Mouse (Mus musculus) MEL (cell line): ENCODE measurements around the gene Smim24. TPM values are rescaled to one million over a fixed set of nuclear protein-coding genes. Genes with fewer than 3 reads are reported as not detected.

Experiments used
- DNase-seq: peaks from one replicate; pipeline ENCODE4 v3.0.0; 2011; ENCODE audit warnings: low read depth, low spot score
- H3K27ac ChIP-seq: 2 replicates; pipeline ENCODE4 v1.5.1; 2012; ENCODE audit warnings: low read depth, mild to moderate bottlenecking, control low read depth, low read length, moderate library complexity; ENCODE audit not compliant: control insufficient read depth
- H3K27me3 ChIP-seq, 2 experiments: fragments of 150-350 bp in 1 of 2; sonication (generic) in 1 of 2; 2 replicates each; pipeline ENCODE4 v1.6.1; 2012; ENCODE audit warnings: low read length in 2 of 2, mild to moderate bottlenecking in 2 of 2, improper control_type of control experiment in 1 of 2, moderate library complexity in 1 of 2; ENCODE audit not compliant: insufficient read depth in 2 of 2, control insufficient read depth in 1 of 2
- H3K36me3 ChIP-seq, 2 experiments: 2 replicates each; pipeline ENCODE4 v1.6.1; 2012 to 2014; ENCODE audit warnings: low read length in 2 of 2, improper control_type of control experiment in 1 of 2, inconsistent platforms in 1 of 2, mild to moderate bottlenecking in 1 of 2; ENCODE audit not compliant: insufficient read depth in 2 of 2, control insufficient read depth in 1 of 2
- H3K4me1 ChIP-seq, 2 experiments: fragments of 150-350 bp in 1 of 2; sonication (generic) in 1 of 2; 2 replicates each; pipeline ENCODE4 v1.6.1; 2012; ENCODE audit warnings: low read length in 2 of 2, improper control_type of control experiment in 1 of 2, mild to moderate bottlenecking in 1 of 2; ENCODE audit not compliant: insufficient read depth in 2 of 2, control insufficient read depth in 1 of 2
- H3K4me3 ChIP-seq, 2 experiments: fragments of 150-350 bp in 1 of 2; sonication (generic) in 1 of 2; 2 replicates each; pipeline ENCODE4 v1.5.1; 2012; ENCODE audit warnings: low read depth in 2 of 2, low read length in 2 of 2, mild to moderate bottlenecking in 2 of 2, moderate library complexity in 2 of 2, control low read depth in 1 of 2, improper control_type of control experiment in 1 of 2; ENCODE audit not compliant: control insufficient read depth in 1 of 2, insufficient read depth in 1 of 2
- H3K79me2 ChIP-seq: 2 replicates; pipeline ENCODE4 v1.6.1; 2012; ENCODE audit warnings: mild to moderate bottlenecking, low read length, moderate library complexity; ENCODE audit not compliant: control insufficient read depth, poor library complexity, insufficient read depth
- H3K9ac ChIP-seq: 2 replicates; pipeline ENCODE4 v1.6.1; 2012; ENCODE audit warnings: low read depth, mild to moderate bottlenecking, control low read depth, low read length, moderate library complexity; ENCODE audit not compliant: control insufficient read depth, poor library complexity, severe bottlenecking
- H3K9me3 ChIP-seq: fragments of 150-350 bp; sonication (generic); replicated peaks from 2 replicates; pipeline ENCODE4 v1.6.1; 2012; ENCODE audit warnings: mild to moderate bottlenecking, low read length, improper control_type of control experiment, moderate library complexity; ENCODE audit not compliant: insufficient read depth
- CTCF ChIP-seq, 3 experiments: IDR thresholded peaks in 2 of 3; conservative IDR thresholded peaks in 1 of 3; 2 replicates each; pipeline ENCODE4 v1.5.1; 2011 to 2012; ENCODE audit warnings: low read length in 3 of 3, low read depth in 2 of 3, mild to moderate bottlenecking in 2 of 3, improper control_type of control experiment in 1 of 3, inconsistent platforms in 1 of 3, mixed read lengths in 1 of 3, moderate library complexity in 1 of 3; ENCODE audit not compliant: control insufficient read depth in 1 of 3, insufficient read depth in 1 of 3, poor library complexity in 1 of 3, severe bottlenecking in 1 of 3
- EP300 ChIP-seq, 2 experiments: IDR thresholded peaks; 2 replicates each; pipeline ENCODE4 v1.6.1; 2011; ENCODE audit warnings: improper control_type of control experiment in 2 of 2, low read length in 2 of 2, low read depth in 1 of 2, mild to moderate bottlenecking in 1 of 2
- ETS1 ChIP-seq: IDR thresholded peaks from 2 replicates; pipeline ENCODE4 v1.6.1; 2012; ENCODE audit warnings: low read depth, mild to moderate bottlenecking, inconsistent platforms, low read length, improper control_type of control experiment, moderate library complexity
- GABPA ChIP-seq: IDR thresholded peaks from 2 replicates; pipeline ENCODE4 v1.6.1; 2012; ENCODE audit warnings: low read depth, mild to moderate bottlenecking, inconsistent platforms, low read length, improper control_type of control experiment, moderate library complexity
- HCFC1 ChIP-seq: IDR thresholded peaks from 2 replicates; pipeline ENCODE4 v1.6.1; 2012; ENCODE audit warnings: low read depth, mild to moderate bottlenecking, inconsistent platforms, low read length, improper control_type of control experiment, moderate library complexity
- MAFK ChIP-seq: IDR thresholded peaks from 2 replicates; pipeline ENCODE4 v1.6.1; 2011; ENCODE audit warnings: low read depth, mild to moderate bottlenecking, low read length, improper control_type of control experiment, borderline replicate concordance
- MEF2A ChIP-seq: IDR thresholded peaks from 2 replicates; pipeline ENCODE4 v1.6.1; 2014; ENCODE audit warnings: low read depth, mild to moderate bottlenecking, inconsistent platforms, low read length, improper control_type of control experiment; ENCODE audit not compliant: poor library complexity, insufficient replicate concordance, severe bottlenecking; ENCODE audit errors: extremely low read depth
- NELFE ChIP-seq: IDR thresholded peaks from 2 replicates; pipeline ENCODE4 v1.6.1; 2011; ENCODE audit warnings: low read depth, low read length, improper control_type of control experiment
- NRF1 ChIP-seq: IDR thresholded peaks from 2 replicates; pipeline ENCODE4 v1.6.1; 2014; ENCODE audit warnings: low read depth, mild to moderate bottlenecking, inconsistent platforms, low read length, improper control_type of control experiment, moderate library complexity; ENCODE audit not compliant: poor library complexity, insufficient read depth, severe bottlenecking
- RAD21 ChIP-seq: IDR thresholded peaks from 2 replicates; pipeline ENCODE4 v1.6.1; 2011; ENCODE audit warnings: mild to moderate bottlenecking, low read depth, low read length, improper control_type of control experiment
- RCOR1 ChIP-seq: IDR thresholded peaks from 2 replicates; pipeline ENCODE4 v1.6.1; 2012; ENCODE audit warnings: low read depth, mild to moderate bottlenecking, inconsistent platforms, low read length, improper control_type of control experiment
- SIN3A ChIP-seq: IDR thresholded peaks from 2 replicates; pipeline ENCODE4 v1.6.1; 2012; ENCODE audit warnings: low read length, improper control_type of control experiment, inconsistent platforms
- SMC3 ChIP-seq: IDR thresholded peaks from 2 replicates; pipeline ENCODE4 v1.6.1; 2011; ENCODE audit warnings: low read depth, low read length, improper control_type of control experiment
- TAL1 ChIP-seq: IDR thresholded peaks from 2 replicates; pipeline ENCODE4 v1.6.1; 2012; ENCODE audit warnings: mild to moderate bottlenecking, inconsistent platforms, low read length, moderate library complexity, mixed read lengths
- USF1 ChIP-seq: IDR thresholded peaks from 2 replicates; pipeline ENCODE4 v1.6.1; 2014; ENCODE audit warnings: low read depth, mild to moderate bottlenecking, inconsistent platforms, low read length, improper control_type of control experiment, moderate library complexity
- ZC3H11A ChIP-seq: IDR thresholded peaks from 2 replicates; pipeline ENCODE4 v1.6.1; 2012; ENCODE audit warnings: low read depth, mild to moderate bottlenecking, inconsistent platforms, low read length, improper control_type of control experiment
- ZNF384 ChIP-seq: IDR thresholded peaks from 2 replicates; pipeline ENCODE4 v1.6.1; 2012; ENCODE audit warnings: low read depth, mild to moderate bottlenecking, inconsistent platforms, low read length, improper control_type of control experiment
- polyA plus RNA-seq, 2 experiments: library from polyadenylated mRNA; stranded (reverse) in 1 of 2; unstranded in 1 of 2; fragments of >175 nt in 1 of 2; fragments of >200 nt in 1 of 2; gene quantifications; 2 replicates each; pipeline versions ENCODE4 v1.2.1 to v1.2.4; 2012; ENCODE audit warnings: low replicate concordance in 2 of 2, low read depth in 1 of 2; ENCODE audit not compliant: insufficient read length in 2 of 2, insufficient read depth in 1 of 2, missing spikeins in 1 of 2
- total RNA-seq: library from RNA; depleted of rRNA; stranded (reverse); fragments of 300-350 nt; gene quantifications from 2 replicates; pipeline ENCODE4 v1.2.3, GENCODE M21; 2012

Smim24 gene
- total and polyA plus RNA-seq, 3 experiments, result 6.7 to 29.5 TPM; not detected in 1

DNA sequence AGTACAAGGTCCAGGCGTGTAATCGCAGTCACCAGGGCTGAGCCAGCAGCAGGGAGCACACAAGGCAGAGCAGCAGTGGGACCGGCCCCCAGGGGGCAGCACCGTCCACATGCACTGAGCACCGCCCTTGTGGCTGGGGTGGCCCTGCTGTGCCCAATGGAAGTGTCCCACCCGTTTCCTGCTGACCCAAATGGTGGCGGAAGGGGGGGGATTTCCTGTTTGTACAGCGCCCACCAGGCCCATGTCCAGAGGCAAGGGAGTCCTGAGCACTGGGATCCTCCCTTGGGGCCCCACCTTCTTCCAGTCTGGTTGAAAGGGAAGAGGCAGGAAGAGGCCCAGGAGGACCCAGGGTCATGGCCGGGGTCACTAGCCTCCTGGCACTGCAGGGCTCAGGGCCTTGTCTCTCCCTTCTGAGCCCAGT, 16.0 kb downstream of the Smim24 start:
- no peak overlapping the region for H3K27ac ChIP-seq
- DNase-seq, result peak; percentile 74

DNA sequence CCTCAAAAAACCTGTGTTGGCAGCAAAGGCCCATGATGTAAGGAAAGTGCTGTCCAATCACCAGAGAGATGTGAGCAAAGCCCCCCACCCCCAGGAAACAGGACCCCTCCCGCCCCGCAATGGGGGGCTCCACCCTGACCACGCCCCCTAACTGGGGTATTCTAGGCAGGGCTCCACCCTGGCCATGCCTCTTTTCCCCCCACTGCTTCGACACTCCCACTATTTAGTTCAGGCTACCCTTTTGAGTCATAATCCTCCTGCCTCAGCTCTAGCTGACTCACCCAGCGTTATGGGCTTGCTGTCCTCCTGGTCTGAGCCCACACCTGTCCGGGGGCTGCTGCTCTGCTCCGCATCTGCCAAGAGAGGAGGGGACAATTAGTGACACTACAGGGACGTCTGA, 16.5 kb downstream of the Smim24 start:
- H3K79me2 ChIP-seq, result no peaks in the 10 kb centered on the region
- no peak for DNase-seq
- TF ChIP-seq MEF2A, result no peak
- no peak overlapping the region for H3K4me3 ChIP-seq
- no peak overlapping the region for H3K27ac ChIP-seq
- H3K36me3 ChIP-seq, result peaks cover 0 to 16% of the 10 kb centered on the region in 2 experiments; a peak in 2 of 4 replicates
- H3K27me3 ChIP-seq, result no peaks in the 10 kb centered on the region
- no peak overlapping the region for H3K9ac ChIP-seq
- no peaks in the 10 kb centered on the region for H3K9me3 ChIP-seq
- peaks cover 3 to 29% of the 10 kb centered on the region in 2 experiments; a peak in 3 of 4 replicates for H3K4me1 ChIP-seq

More for the DNA sequence above, 16.0 kb downstream of the Smim24 start:
- H3K4me3 ChIP-seq, result no peak overlapping the region
- H3K9me3 ChIP-seq, result no peaks in the 10 kb centered on the region
- no peaks in the 10 kb centered on the region for H3K79me2 ChIP-seq
- H3K9ac ChIP-seq, result no peak overlapping the region
- TF ChIP-seq CTCF (IDR thresholded peaks at IDR 0.05 in 2 of 3, conservative IDR thresholded peaks at IDR 0.05 in 1 of 3; ENCODE audit: control insufficient read depth in 1 of 3, insufficient read depth in 1 of 3, low read depth in 2 of 3, low read length in 3 of 3, poor library complexity in 1 of 3, severe bottlenecking in 1 of 3) (peak; percentile 76 to 91 (median 76)), RAD21 (peak; percentile 23), TAL1 (no peak), SIN3A (no peak), HCFC1 (no peak), MAFK (no peak), ZC3H11A (no peak), SMC3 (peak; percentile 68), EP300 (IDR thresholded peaks at IDR 0.05; ENCODE audit: low read depth in 1 of 2, low read length in 2 of 2) (no peak)
- peaks cover 0 to 16% of the 10 kb centered on the region in 2 experiments; a peak in 2 of 4 replicates for H3K36me3 ChIP-seq
- H3K4me1 ChIP-seq, result peaks cover 3 to 29% of the 10 kb centered on the region in 2 experiments; a peak in 3 of 4 replicates
- no peaks in the 10 kb centered on the region for H3K27me3 ChIP-seq

GRCm38 (mm10) chr10:81410350-81410749, 17.5 kb downstream of the Smim24 start:
- Histone ChIP-seq H3K4me3 (no peak overlapping the region), H3K36me3 (peaks cover 0 to 12% of the 10 kb centered on the region in 2 experiments; a peak in 2 of 4 replicates), H3K27me3 (no peaks in the 10 kb centered on the region), H3K4me1 (peaks cover 3 to 24% of the 10 kb centered on the region in 2 experiments; a peak in 3 of 4 replicates), H3K9ac (no peak overlapping the region), H3K27ac (no peak overlapping the region), H3K79me2 (no peaks in the 10 kb centered on the region), H3K9me3 (no peaks in the 10 kb centered on the region)
- no peak for DNase-seq
- no peak for TF ChIP-seq ZNF384
- no peak for TF ChIP-seq NELFE
- no peak for TF ChIP-seq ETS1
- TF ChIP-seq TAL1, result no peak
- TF ChIP-seq NRF1, result no peak
- no peak for TF ChIP-seq RCOR1
- no peak for TF ChIP-seq MAFK
- no peak for TF ChIP-seq GABPA
- no peak for TF ChIP-seq EP300 (IDR thresholded peaks at IDR 0.05; ENCODE audit: low read depth in 1 of 2, low read length in 2 of 2)
- no peak for TF ChIP-seq USF1
- no peak for TF ChIP-seq SMC3
